Mouse (Mus musculus) NIH3T3 (cell line): ENCODE data around the gene Tex38.

ENCODE experiments used
- DNase-seq: peaks from one replicate; pipeline ENCODE4 v3.0.0-alpha.2; 2012; ENCODE audit warnings: low read depth

The Tex38 gene

GRCm38 (mm10) chr4:115780918-115781317 lies at the start of gene Tex38:
Tex38 (minus strand) TSS chr4:115781018.
- no peak for DNase-seq

GRCm38 (mm10) chr4:115830491-115830890 lies 49.7 kb upstream of the Tex38 start:
- no peak for DNase-seq

GRCm38 (mm10) chr4:115828572-115828902 lies 47.7 kb upstream of the Tex38 start:
- DNase-seq, result no peak

- DNase-seq, result peak; percentile 88
These were observed 47.2 kb upstream of the Tex38 start, which contains the start of gene Mob3c for GRCm38 (mm10) chr4:115827888-115828571. Mob3c (plus strand) TSS chr4:115828092.

- DNase-seq, result peak; percentile 56
These were observed 46.7 kb upstream of the Tex38 start for GRCm38 (mm10) chr4:115827535-115827887.

GRCm38 (mm10) chr4:115827066-115827465 lies 46.2 kb upstream of the Tex38 start:
- no peak for DNase-seq

- no peak for DNase-seq
These were observed 44.5 kb upstream of the Tex38 start for GRCm38 (mm10) chr4:115825271-115825670.

GRCm38 (mm10) chr4:115824178-115824577 lies 43.4 kb upstream of the Tex38 start:
- DNase-seq, result peak; percentile 43

GRCm38 (mm10) chr4:115821928-115822327 lies 41.1 kb upstream of the Tex38 start:
- no peak for DNase-seq

- no peak for DNase-seq
These were observed 40.6 kb upstream of the Tex38 start for GRCm38 (mm10) chr4:115821431-115821830.

- no peak for DNase-seq
These were observed 40.1 kb upstream of the Tex38 start for GRCm38 (mm10) chr4:115820944-115821343.

GRCm38 (mm10) chr4:115820199-115820598 lies 39.4 kb upstream of the Tex38 start:
- DNase-seq, result no peak

- no peak for DNase-seq
These were observed 34.8 kb upstream of the Tex38 start for GRCm38 (mm10) chr4:115815606-115816005.

GRCm38 (mm10) chr4:115812326-115812725 lies 31.5 kb upstream of the Tex38 start:
- DNase-seq, result no peak

GRCm38 (mm10) chr4:115799981-115800380 lies 19.2 kb upstream of the Tex38 start:
- DNase-seq, result peak; percentile 26

GRCm38 (mm10) chr4:115795360-115795759 lies 14.5 kb upstream of the Tex38 start:
- DNase-seq, result peak; percentile 55

GRCm38 (mm10) chr4:115790864-115791263 lies 10.0 kb upstream of the Tex38 start:
- no peak for DNase-seq

GRCm38 (mm10) chr4:115785511-115786034 lies 4.8 kb upstream of the Tex38 start:
- DNase-seq, result peak; percentile 26

- peak; percentile 86 for DNase-seq
These were observed 4.1 kb upstream of the Tex38 start, which contains the start of gene Atpaf1 for GRCm38 (mm10) chr4:115784769-115785510. Atpaf1 (plus strand) TSS chr4:115784812.

GRCm38 (mm10) chr4:115782026-115782805 lies 1.4 kb upstream of the Tex38 start:
- peak; percentile 62 for DNase-seq

- no peak for DNase-seq
These were observed 549 bp downstream of the Tex38 start for GRCm38 (mm10) chr4:115780269-115780668.

GRCm38 (mm10) chr4:115777627-115778026 lies 3.2 kb downstream of the Tex38 start:
- DNase-seq, result peak; percentile 17
